Mouse (Mus musculus) liver, postnatal 0 days (tissue): ENCODE measurements around the gene Det1.
A peak's percentile ranks its signal among the peaks of the same experiment; 100 is the strongest.

Experiments
- CTCF ChIP-seq: sonication (generic); IDR thresholded peaks from 2 replicates; pipeline ENCODE4 v1.5.1; 2016; ENCODE audit warnings: antibody characterized with exemption, low read depth
- EP300 ChIP-seq: IDR thresholded peaks from 2 replicates; pipeline ENCODE4 v1.6.1; 2016; ENCODE audit warnings: antibody characterized with exemption, low read depth, mild to moderate bottlenecking

DNA sequence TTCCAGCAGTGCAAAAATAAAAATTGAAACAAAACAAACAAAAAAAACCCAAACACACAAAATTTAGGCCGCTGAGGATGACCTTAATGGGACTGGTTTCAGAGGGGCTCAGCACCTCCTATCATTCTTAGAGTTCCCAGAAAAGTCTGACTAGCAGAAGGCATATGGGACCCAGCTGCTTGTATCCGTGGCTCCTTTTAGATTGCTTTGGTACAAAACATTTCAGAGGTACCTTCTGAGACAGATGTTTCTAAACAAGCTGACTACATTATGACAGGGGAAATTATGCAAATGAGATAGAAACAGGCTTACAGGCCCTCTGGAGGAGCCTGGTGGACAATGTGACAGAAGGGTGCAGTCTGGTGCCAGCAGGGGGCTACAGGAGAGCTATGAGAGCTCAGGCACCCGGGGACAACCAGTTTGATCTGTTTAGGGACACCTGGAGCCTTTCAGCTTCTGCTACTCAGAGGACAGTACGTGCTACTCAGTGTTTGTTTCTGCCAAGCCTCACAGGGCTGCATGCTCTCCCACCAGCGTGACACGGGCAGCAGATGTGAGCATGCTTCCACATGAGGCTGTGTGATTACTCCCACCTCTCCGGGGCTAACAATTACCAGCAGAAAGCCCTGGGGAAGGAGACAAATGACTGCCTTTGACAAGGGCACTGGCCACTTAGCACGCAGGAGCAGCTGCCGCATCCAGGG is 20.2 kb downstream of the Det1 start:
- peak; percentile 33 for TF ChIP-seq CTCF
- no peak for TF ChIP-seq EP300
